Mouse (Mus musculus): ENCODE data around the gene Smbd1. TPM values are rescaled to one million over a fixed set of nuclear protein-coding genes. Genes with fewer than 3 reads are reported as not detected.

Gene Smbd1
- polyA plus RNA-seq, 1 experiment from 2014 or later = 0.31 TPM

DNA sequence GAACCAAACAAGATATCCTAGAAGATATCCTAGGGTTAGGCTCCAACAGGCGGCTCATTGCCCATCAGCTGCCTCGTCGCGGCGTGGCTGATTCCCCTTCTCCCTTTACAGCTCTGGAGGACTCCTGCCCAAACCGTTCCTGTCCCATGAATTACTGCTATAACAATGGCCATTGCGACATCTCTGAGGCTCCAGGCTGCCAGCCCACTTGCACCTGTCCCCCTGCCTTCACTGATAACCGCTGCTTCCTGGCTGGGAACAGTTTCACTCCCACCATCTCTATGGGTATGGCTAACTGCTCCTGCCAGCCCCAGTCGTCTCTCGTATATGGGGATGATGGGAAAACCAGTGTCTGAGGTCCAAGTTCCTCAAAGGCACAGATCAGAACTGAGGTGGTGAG is 33.6 kb downstream of the Smbd1 start:
- Histone ChIP-seq H3K27me3 (ENCODE audit: control insufficient read depth, insufficient read depth, low read depth, low read length) (no peaks in the 10 kb centered on the region), H3K36me3 (ENCODE audit: control insufficient read depth, insufficient read depth, low read length) (no peaks in the 10 kb centered on the region), H3K4me2 (ENCODE audit: low read depth, low read length) (no peak overlapping the region), H3K4me3 (ENCODE audit: low read length) (no peak overlapping the region), H3K9me3 (ENCODE audit: control insufficient read depth, low read length) (no peaks in the 10 kb centered on the region), H3K27ac (ENCODE audit: low read length) (no peak overlapping the region), H3K9ac (ENCODE audit: low read length) (no peak overlapping the region), H3K4me1 (replicated peaks; ENCODE audit: control insufficient read depth, insufficient read depth, low read length) (no peaks in the 10 kb centered on the region)
- ATAC-seq (ENCODE audit: low read depth) = no peak
- 70% methylated on average over 10 of the region's 10 CpGs for WGBS

DNA sequence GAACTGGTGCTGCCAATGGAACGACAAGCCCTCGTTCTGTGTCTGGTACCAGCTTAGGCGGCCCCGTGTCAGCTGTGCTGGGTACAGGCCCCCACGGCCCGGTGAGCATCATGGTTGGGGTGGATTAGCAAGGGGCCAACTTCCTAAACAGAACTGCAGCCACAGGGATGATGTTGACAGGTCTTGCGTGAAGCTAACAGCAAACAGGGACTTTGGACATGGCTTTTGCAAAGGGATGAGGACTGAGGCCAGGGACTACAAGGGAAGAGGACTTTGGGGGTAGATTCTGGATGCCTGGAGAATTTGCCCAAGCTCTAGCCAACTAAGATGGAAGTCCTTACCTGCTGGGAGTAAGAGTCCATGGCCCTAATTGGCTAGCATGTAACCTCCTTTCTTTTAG is 43.4 kb downstream of the Smbd1 start:
- Histone ChIP-seq H3K27me3 (ENCODE audit: control insufficient read depth, insufficient read depth, low read depth, low read length) (no peaks in the 10 kb centered on the region), H3K36me3 (ENCODE audit: control insufficient read depth, insufficient read depth, low read length) (no peaks in the 10 kb centered on the region), H3K9ac (ENCODE audit: low read length) (no peak overlapping the region), H3K4me1 (replicated peaks; ENCODE audit: control insufficient read depth, insufficient read depth, low read length) (no peaks in the 10 kb centered on the region), H3K4me2 (ENCODE audit: low read depth, low read length) (no peak overlapping the region), H3K4me3 (ENCODE audit: low read length) (no peak overlapping the region), H3K9me3 (ENCODE audit: control insufficient read depth, low read length) (no peaks in the 10 kb centered on the region), H3K27ac (ENCODE audit: low read length) (no peak overlapping the region)
- no peak for ATAC-seq (ENCODE audit: low read depth)
- WGBS = 90% methylated on average over 7 of the region's 7 CpGs

DNA sequence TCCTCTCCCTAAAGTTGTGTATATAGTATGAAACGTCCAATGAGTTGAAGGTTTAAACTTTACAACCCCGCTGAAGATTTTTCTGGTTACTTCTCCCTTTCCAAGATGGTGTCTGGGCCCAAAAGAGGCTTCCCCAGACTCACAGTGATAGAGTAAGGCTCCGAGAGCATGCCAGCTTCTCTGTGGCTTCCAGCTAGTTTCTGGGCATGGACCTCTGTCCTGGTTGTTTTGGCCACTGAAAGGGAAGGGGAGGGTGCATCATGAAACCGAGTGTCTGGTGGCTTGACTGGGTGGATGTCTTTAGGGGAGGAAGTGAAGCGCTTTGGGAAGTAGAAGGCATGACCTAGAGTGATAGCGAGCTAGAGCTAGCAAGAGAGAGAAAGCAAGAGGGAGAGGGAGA is 45.3 kb downstream of the Smbd1 start:
- 65% methylated on average over 6 of the region's 6 CpGs for WGBS
- no peaks in the 10 kb centered on the region for H3K9me3 ChIP-seq (ENCODE audit: control insufficient read depth, low read length)
- no peak overlapping the region for H3K9ac ChIP-seq (ENCODE audit: low read length)
- H3K27me3 ChIP-seq (ENCODE audit: control insufficient read depth, insufficient read depth, low read depth, low read length) = no peaks in the 10 kb centered on the region
- H3K4me3 ChIP-seq (ENCODE audit: low read length) = no peak overlapping the region
- H3K27ac ChIP-seq (ENCODE audit: low read length) = no peak overlapping the region
- H3K36me3 ChIP-seq (ENCODE audit: control insufficient read depth, insufficient read depth, low read length) = no peaks in the 10 kb centered on the region
- H3K4me2 ChIP-seq (ENCODE audit: low read depth, low read length) = no peak overlapping the region
- H3K4me1 ChIP-seq (replicated peaks; ENCODE audit: control insufficient read depth, insufficient read depth, low read length) = no peaks in the 10 kb centered on the region
- no peak for ATAC-seq (ENCODE audit: low read depth)

DNA sequence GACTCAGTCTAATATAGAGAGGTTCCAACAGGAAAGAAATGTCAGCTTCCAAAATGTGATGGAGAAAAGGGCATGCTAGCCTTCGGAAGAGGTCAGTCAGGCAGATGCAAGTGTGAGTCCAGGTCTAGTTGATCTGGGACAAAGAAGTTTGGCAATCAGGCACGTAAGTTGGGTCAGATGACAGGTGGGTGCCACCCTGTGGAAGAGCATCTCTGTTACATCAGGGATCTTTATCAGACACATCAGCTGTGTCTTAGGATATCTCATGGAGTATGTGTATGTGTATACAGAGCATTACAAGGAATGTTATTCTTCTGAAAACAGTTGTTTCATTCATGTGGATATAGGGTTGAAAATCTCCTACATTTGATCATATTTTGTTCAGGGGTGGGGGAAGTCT is 45.7 kb downstream of the Smbd1 start:
- Histone ChIP-seq H3K4me1 (replicated peaks; ENCODE audit: control insufficient read depth, insufficient read depth, low read length) (no peaks in the 10 kb centered on the region), H3K36me3 (ENCODE audit: control insufficient read depth, insufficient read depth, low read length) (no peaks in the 10 kb centered on the region), H3K9ac (ENCODE audit: low read length) (no peak overlapping the region), H3K4me2 (ENCODE audit: low read depth, low read length) (no peak overlapping the region), H3K4me3 (ENCODE audit: low read length) (no peak overlapping the region), H3K9me3 (ENCODE audit: control insufficient read depth, low read length) (no peaks in the 10 kb centered on the region), H3K27ac (ENCODE audit: low read length) (no peak overlapping the region), H3K27me3 (ENCODE audit: control insufficient read depth, insufficient read depth, low read depth, low read length) (no peaks in the 10 kb centered on the region)
- WGBS = 72% methylated on average over 2 of the region's 2 CpGs
- no peak for ATAC-seq (ENCODE audit: low read depth)

Other genes with a start within 250 kb of the Smbd1 start
- gene Tfrc, start 201.6 kb downstream of the Smbd1 start, polyA plus RNA-seq (2015; fragmentation: Nextera tagmentation; extraction: Ambion mirVana) = 57.3 and 58.4 TPM in 2 replicates
- gene Tnk2, start 166.6 kb downstream of the Smbd1 start, polyA plus RNA-seq (2015; fragmentation: Nextera tagmentation; extraction: Ambion mirVana) = 15.4 and 18.0 TPM in 2 replicates
- gene Muc4, start 74.6 kb downstream of the Smbd1 start, polyA plus RNA-seq (2015; fragmentation: Nextera tagmentation; extraction: Ambion mirVana) = 1.6 and 3.4 TPM in 2 replicates
- gene Muc20, start 13.0 kb downstream of the Smbd1 start, polyA plus RNA-seq (2015; fragmentation: Nextera tagmentation; extraction: Ambion mirVana) = 0.11 and 0.34 TPM in 2 replicates
- 96.8 and 100 TPM in 2 replicates for gene Fyttd1, start 67.0 kb upstream of the Smbd1 start, polyA plus RNA-seq (2015; fragmentation: Nextera tagmentation; extraction: Ambion mirVana)
- 21.0 and 21.8 TPM in 2 replicates for gene Rubcn, start 67.3 kb upstream of the Smbd1 start, polyA plus RNA-seq (2015; fragmentation: Nextera tagmentation; extraction: Ambion mirVana)
- gene Lrch3, start 103.6 kb upstream of the Smbd1 start, polyA plus RNA-seq (2015; fragmentation: Nextera tagmentation; extraction: Ambion mirVana) = 18.4 and 18.9 TPM in 2 replicates
- 6.4 and 7.2 TPM in 2 replicates for gene Iqcg, start 245.7 kb upstream of the Smbd1 start, polyA plus RNA-seq (2015; fragmentation: Nextera tagmentation; extraction: Ambion mirVana)
- 895 and 1,004 TPM in 2 replicates for gene Rpl35a, start 246.0 kb upstream of the Smbd1 start, polyA plus RNA-seq (2015; fragmentation: Nextera tagmentation; extraction: Ambion mirVana)